Mouse (Mus musculus) bone marrow, adult 2 months (tissue): ENCODE results near the gene Prkcz.

Experiments
- CTCF ChIP-seq: fragments of 200-500 bp; IDR thresholded peaks from 2 replicates; pipeline ENCODE4 v1.5.1; 2011; ENCODE audit warnings: low read length, control low read depth; ENCODE audit not compliant: control insufficient read depth, insufficient read depth
- POLR2A ChIP-seq: fragments of 200-500 bp; IDR thresholded peaks from 2 replicates; pipeline ENCODE4 v1.6.1; 2011; ENCODE audit warnings: low read depth, mild to moderate bottlenecking, control low read depth, low read length, borderline replicate concordance; ENCODE audit not compliant: control insufficient read depth

- TF ChIP-seq CTCF (no peak), POLR2A (no peak)
Measured at GRCm38 (mm10) chr4:155362443-155362842, 1.3 kb upstream of the Prkcz start.
